Mouse (Mus musculus): ENCODE data around the gene Esd. TPM values are rescaled to one million over a fixed set of nuclear protein-coding genes. Genes with fewer than 3 reads are reported as not detected.

Esd gene
- polyA plus RNA-seq (2012; rRNA removed): 89.1 and 101 TPM in 2 replicates
- 220 and 227 TPM in 2 replicates for polyA plus RNA-seq (2014; fragmentation: Nextera tagmentation; extraction: Ambion mirVana)

- under 1% methylated on average over 52 of the region's 53 CpGs for WGBS (ENCODE audit: insufficient replicate concordance)
- Histone ChIP-seq H3K9me3 (ENCODE audit: control insufficient read depth, low read length) (no peaks in the 10 kb centered on the region), H3K27me3 (ENCODE audit: control insufficient read depth, insufficient read depth, low read length) (no peaks in the 10 kb centered on the region), H3K4me2 (ENCODE audit: low read depth) (peak within 1 kb of the TSS; percentile 88), H3K27ac (peak within 1 kb of the TSS; percentile 70), H3K4me1 (replicated peaks; ENCODE audit: control insufficient read depth in 2 of 2, insufficient read depth in 2 of 2, low read length in 1 of 2) (peaks cover 10 to 16% of the 10 kb centered on the region in 2 experiments; a peak in 3 of 4 replicates), H3K36me3 (replicated peaks; ENCODE audit: control insufficient read depth, insufficient read depth, low read depth) (peaks cover 10% of the 10 kb centered on the region), H3K9ac (replicated peaks) (peak within 1 kb of the TSS; percentile 92), H3K4me3 (ENCODE audit: insufficient read depth in 1 of 2, low read depth in 2 of 2, low read length in 2 of 2) (peak within 1 kb of the TSS; percentile 90 to 91)
- peak; percentile 98 for ATAC-seq (ENCODE audit: insufficient read depth)
- DNase-seq (ENCODE audit: low read depth in 3 of 3, low spot score in 3 of 3): peak; percentile 91 to 93 (median 91)
- TF ChIP-seq EP300 (IDR thresholded peaks at IDR 0.05; ENCODE audit: low read depth): no peak
- peak; percentile 60 for TF ChIP-seq CTCF (IDR thresholded peaks at IDR 0.05; ENCODE audit: low read depth)
Observed at GRCm38 (mm10) chr14:74732079-74732783, at the start of gene Esd. TSS of gene Esd (plus strand) at chr14:74732297.

GRCm38 (mm10) chr14:74684298-74684978 lies 47.7 kb upstream of the Esd start:
- ATAC-seq (ENCODE audit: insufficient read depth) (peak; percentile 78), DNase-seq (ENCODE audit: low read depth in 3 of 3, low spot score in 3 of 3) (no peak)
- H3K9ac ChIP-seq (replicated peaks): no peak overlapping the region
- H3K27me3 ChIP-seq (ENCODE audit: control insufficient read depth, insufficient read depth, low read length): no peaks in the 10 kb centered on the region
- TF ChIP-seq CTCF (IDR thresholded peaks at IDR 0.05; ENCODE audit: low read depth) (no peak), EP300 (IDR thresholded peaks at IDR 0.05; ENCODE audit: low read depth) (no peak)
- 67% methylated on average over 5 of the region's 5 CpGs for WGBS (ENCODE audit: insufficient replicate concordance)
- H3K9me3 ChIP-seq (ENCODE audit: control insufficient read depth, low read length): no peaks in the 10 kb centered on the region
- H3K36me3 ChIP-seq (replicated peaks; ENCODE audit: control insufficient read depth, insufficient read depth, low read depth): no peaks in the 10 kb centered on the region
- peaks cover 0 to 3% of the 10 kb centered on the region in 2 experiments; a peak in 2 of 4 replicates for H3K4me1 ChIP-seq (replicated peaks; ENCODE audit: control insufficient read depth in 2 of 2, insufficient read depth in 2 of 2, low read length in 1 of 2)
- no peak overlapping the region for H3K4me2 ChIP-seq (ENCODE audit: low read depth)
- no peak overlapping the region for H3K4me3 ChIP-seq (ENCODE audit: insufficient read depth in 1 of 2, low read depth in 2 of 2, low read length in 2 of 2)
- no peak overlapping the region for H3K27ac ChIP-seq

GRCm38 (mm10) chr14:74691963-74692362 lies 40.1 kb upstream of the Esd start:
- no peaks in the 10 kb centered on the region for H3K9me3 ChIP-seq (ENCODE audit: control insufficient read depth, low read length)
- DNase-seq (ENCODE audit: low read depth in 3 of 3, low spot score in 3 of 3) (no peak), ATAC-seq (ENCODE audit: insufficient read depth) (no peak)
- no peaks in the 10 kb centered on the region for H3K27me3 ChIP-seq (ENCODE audit: control insufficient read depth, insufficient read depth, low read length)
- TF ChIP-seq CTCF (IDR thresholded peaks at IDR 0.05; ENCODE audit: low read depth) (no peak), EP300 (IDR thresholded peaks at IDR 0.05; ENCODE audit: low read depth) (no peak)
- H3K9ac ChIP-seq (replicated peaks): no peak overlapping the region
- H3K36me3 ChIP-seq (replicated peaks; ENCODE audit: control insufficient read depth, insufficient read depth, low read depth): no peaks in the 10 kb centered on the region
- H3K4me2 ChIP-seq (ENCODE audit: low read depth): no peak overlapping the region
- no peak overlapping the region for H3K4me3 ChIP-seq (ENCODE audit: insufficient read depth in 1 of 2, low read depth in 2 of 2, low read length in 2 of 2)
- H3K4me1 ChIP-seq (replicated peaks; ENCODE audit: control insufficient read depth in 2 of 2, insufficient read depth in 2 of 2, low read length in 1 of 2): no peaks in the 10 kb centered on the region
- H3K27ac ChIP-seq: no peak overlapping the region
- WGBS (ENCODE audit: insufficient replicate concordance): 70% methylated on average over 2 of the region's 2 CpGs

GRCm38 (mm10) chr14:74696766-74697165 lies 35.3 kb upstream of the Esd start:
- Histone ChIP-seq H3K4me1 (replicated peaks; ENCODE audit: control insufficient read depth in 2 of 2, insufficient read depth in 2 of 2, low read length in 1 of 2) (peaks cover 0 to 4% of the 10 kb centered on the region in 2 experiments; a peak in 1 of 4 replicates), H3K9me3 (ENCODE audit: control insufficient read depth, low read length) (no peaks in the 10 kb centered on the region), H3K9ac (replicated peaks) (no peak overlapping the region), H3K4me2 (ENCODE audit: low read depth) (no peak overlapping the region), H3K36me3 (replicated peaks; ENCODE audit: control insufficient read depth, insufficient read depth, low read depth) (no peaks in the 10 kb centered on the region), H3K27ac (no peak overlapping the region), H3K27me3 (ENCODE audit: control insufficient read depth, insufficient read depth, low read length) (no peaks in the 10 kb centered on the region), H3K4me3 (ENCODE audit: insufficient read depth in 1 of 2, low read depth in 2 of 2, low read length in 2 of 2) (no peak overlapping the region)
- no peak for ATAC-seq (ENCODE audit: insufficient read depth)
- WGBS (ENCODE audit: insufficient replicate concordance): 66% methylated on average over 4 of the region's 4 CpGs
- DNase-seq (ENCODE audit: low read depth in 3 of 3, low spot score in 3 of 3): no peak
- no peak for TF ChIP-seq CTCF (IDR thresholded peaks at IDR 0.05; ENCODE audit: low read depth)
- no peak for TF ChIP-seq EP300 (IDR thresholded peaks at IDR 0.05; ENCODE audit: low read depth)

- DNase-seq (ENCODE audit: low read depth in 3 of 3, low spot score in 3 of 3) (no peak), ATAC-seq (ENCODE audit: insufficient read depth) (no peak)
- TF ChIP-seq EP300 (IDR thresholded peaks at IDR 0.05; ENCODE audit: low read depth) (no peak), CTCF (IDR thresholded peaks at IDR 0.05; ENCODE audit: low read depth) (no peak)
- Histone ChIP-seq H3K9ac (replicated peaks) (no peak overlapping the region), H3K4me1 (replicated peaks; ENCODE audit: control insufficient read depth in 2 of 2, insufficient read depth in 2 of 2, low read length in 1 of 2) (peaks cover 0 to 4% of the 10 kb centered on the region in 2 experiments; a peak in 1 of 4 replicates), H3K4me3 (ENCODE audit: insufficient read depth in 1 of 2, low read depth in 2 of 2, low read length in 2 of 2) (no peak overlapping the region), H3K4me2 (ENCODE audit: low read depth) (no peak overlapping the region), H3K36me3 (replicated peaks; ENCODE audit: control insufficient read depth, insufficient read depth, low read depth) (no peaks in the 10 kb centered on the region), H3K27me3 (ENCODE audit: control insufficient read depth, insufficient read depth, low read length) (no peaks in the 10 kb centered on the region), H3K27ac (no peak overlapping the region), H3K9me3 (ENCODE audit: control insufficient read depth, low read length) (no peaks in the 10 kb centered on the region)
Observed at GRCm38 (mm10) chr14:74697432-74697831, 34.7 kb upstream of the Esd start.

All from liver, embryonic 14.5 days (tissue).